Mouse (Mus musculus): ENCODE results near the gene Upf3b. TPM values are rescaled to one million over a fixed set of nuclear protein-coding genes. Genes with fewer than 3 reads are reported as not detected.
"Not testable (repeated sequence)": the region's sequence is repeated elsewhere in the genome, so short reads cannot be mapped to it uniquely, and the experiment has no call there.

The Upf3b gene
- total RNA-seq (2021) = 10 to 100 TPM; 11.9 to 18.6 TPM
- long read RNA-seq, experiment 1, partial matches to known transcripts = 11 of 13 reads
- long read RNA-seq, experiment 1, other reads (novel, unspliced or antisense) = 2 of 13 reads
- long read RNA-seq, experiment 2, partial matches to known transcripts = 1 of 6 reads
- long read RNA-seq, experiment 2, other reads (novel, unspliced or antisense) = 2 of 6 reads

- peak; percentile 92 for DNase-seq
Measured at GRCm38 (mm10) chrX:37110193-37110880, at the start of gene Upf3b. Upf3b (minus strand) TSS chrX:37110322.

- peak; percentile 4 for DNase-seq
Measured at GRCm38 (mm10) chrX:37157839-37158238, 47.7 kb upstream of the Upf3b start.

- peak; percentile 42 for DNase-seq
Measured at GRCm38 (mm10) chrX:37144954-37145353, 34.8 kb upstream of the Upf3b start.

- not testable (repeated sequence) for DNase-seq
Measured at GRCm38 (mm10) chrX:37144498-37144897, 34.4 kb upstream of the Upf3b start.

- no peak for DNase-seq
Measured at GRCm38 (mm10) chrX:37141732-37142131, 31.6 kb upstream of the Upf3b start.

GRCm38 (mm10) chrX:37126671-37127358 is 16.7 kb upstream of the Upf3b start, which contains the start of gene Nkap:
Nkap (plus strand) TSS chrX:37126795.
- peak; percentile 80 for DNase-seq

- DNase-seq = no peak
Measured at GRCm38 (mm10) chrX:37125511-37125910, 15.4 kb upstream of the Upf3b start.

GRCm38 (mm10) chrX:37120212-37120611 is 10.1 kb upstream of the Upf3b start:
- DNase-seq = no peak

GRCm38 (mm10) chrX:37119585-37119984 is 9.5 kb upstream of the Upf3b start:
- no peak for DNase-seq

- DNase-seq = no peak
Measured at GRCm38 (mm10) chrX:37117085-37117484, 7.0 kb upstream of the Upf3b start.

GRCm38 (mm10) chrX:37110881-37111193 is 715 bp upstream of the Upf3b start:
- no peak for DNase-seq

- DNase-seq = no peak
Measured at GRCm38 (mm10) chrX:37109526-37110192, 463 bp downstream of the Upf3b start.

GRCm38 (mm10) chrX:37103826-37104225 is 6.3 kb downstream of the Upf3b start:
- DNase-seq = no peak

- DNase-seq = no peak
Measured at GRCm38 (mm10) chrX:37098681-37099080, 11.4 kb downstream of the Upf3b start.

GRCm38 (mm10) chrX:37095106-37095768 is 14.9 kb downstream of the Upf3b start:
- DNase-seq = no peak

GRCm38 (mm10) chrX:37091457-37091856 is 18.7 kb downstream of the Upf3b start:
- DNase-seq = no peak

GRCm38 (mm10) chrX:37088778-37089177 is 21.3 kb downstream of the Upf3b start:
- no peak for DNase-seq

GRCm38 (mm10) chrX:37085665-37086064 is 24.5 kb downstream of the Upf3b start:
- DNase-seq = no peak

- peak; percentile 84 for DNase-seq
Measured at GRCm38 (mm10) chrX:37084927-37085660, 25.0 kb downstream of the Upf3b start, which contains the start of gene Rpl39. Rpl39 (minus strand) TSS chrX:37085402.

- DNase-seq = peak; percentile 13
Measured at GRCm38 (mm10) chrX:37084318-37084926, 25.7 kb downstream of the Upf3b start.

GRCm38 (mm10) chrX:37081194-37081593 is 28.9 kb downstream of the Upf3b start:
- no peak for DNase-seq
